Mouse (Mus musculus): ENCODE measurements at regions not wholly inside any gene's neighbourhood (a gene's known extent, or its start where the extent isn't known, plus 50 kb on each side); places are given as distances from the start of the nearest gene placed in this dataset.

GRCm38 (mm10) chr14:47877167-47877566 lies 228.9 kb downstream of the Ktn1 start:
- no peak for TF ChIP-seq GATA1 (IDR thresholded peaks at IDR 0.05; ENCODE audit: borderline replicate concordance, low read length)
- TF ChIP-seq FLI1 (IDR thresholded peaks at IDR 0.05; ENCODE audit: low read length), result no peak
